Mouse (Mus musculus): ENCODE measurements around the gene Zkscan3.

Zkscan3 gene

GRCm38 (mm10) chr13:21396048-21396447 is 6.5 kb downstream of the Zkscan3 start:
- DNase-seq: peak; percentile 37

GRCm38 (mm10) chr13:21395623-21396022 is 6.9 kb downstream of the Zkscan3 start:
- DNase-seq: no peak

- no peak for DNase-seq
These were observed 7.3 kb downstream of the Zkscan3 start for GRCm38 (mm10) chr13:21395211-21395610.

GRCm38 (mm10) chr13:21377773-21378172 is 24.8 kb downstream of the Zkscan3 start:
- DNase-seq: no peak

- DNase-seq: no peak
These were observed 29.9 kb downstream of the Zkscan3 start for GRCm38 (mm10) chr13:21372700-21373099.

- DNase-seq: no peak
These were observed 35.9 kb downstream of the Zkscan3 start for GRCm38 (mm10) chr13:21366635-21367034.

GRCm38 (mm10) chr13:21363719-21364118 is 38.8 kb downstream of the Zkscan3 start:
- no peak for DNase-seq

- DNase-seq: peak; percentile 90
These were observed 39.8 kb downstream of the Zkscan3 start, which contains the start of gene Zscan12 for GRCm38 (mm10) chr13:21362621-21363248. TSS of gene Zscan12 (plus strand) at chr13:21362820.

- DNase-seq: no peak
These were observed 52.0 kb downstream of the Zkscan3 start for GRCm38 (mm10) chr13:21350593-21350992.

GRCm38 (mm10) chr13:21346610-21347009 is 55.9 kb downstream of the Zkscan3 start, which contains the start of gene Olfr1367:
TSS of gene Olfr1367 (plus strand) at chr13:21346910.
- no peak for DNase-seq

Measured in kidney, adult 18-20 months (tissue).